Mouse (Mus musculus) adipose tissue, adult 10 weeks (tissue): ENCODE data around the gene 2610008E11Rik. TPM values are rescaled to one million over a fixed set of nuclear protein-coding genes. Genes with fewer than 3 reads are reported as not detected.

Source experiments
- polyA plus RNA-seq: library from polyadenylated mRNA; stranded (reverse); fragments of 350-450 nt; fragmentation: Illumina TruSeq; extraction: RNeasy Lipid Tissue Mini Kit (QIAGEN cat#74804); gene quantifications from one replicate; pipeline ENCODE4 v1.2.3, GENCODE M21; 2014; ENCODE audit warnings: low read depth, low replicate concordance

The 2610008E11Rik gene
- polyA plus RNA-seq: 15.1 TPM

GRCm38 (mm10) chr10:79097161-79097754 is at the start of gene 2610008E11Rik:
TSS of gene 2610008E11Rik (minus strand) at chr10:79097600.

GRCm38 (mm10) chr10:79028441-79028840 is 69.0 kb downstream of the 2610008E11Rik start, which contains the start of gene Olfr57:
TSS of gene Olfr57 (plus strand) at chr10:79028741.

Other genes starting within 250 kb of the 2610008E11Rik start
- gene Olfr1356, start 245.4 kb downstream of the 2610008E11Rik start, polyA plus RNA-seq: not detected
- gene Olfr1355, start 222.1 kb downstream of the 2610008E11Rik start, polyA plus RNA-seq: not detected
- not detected for gene Olfr1354, start 184.4 kb downstream of the 2610008E11Rik start, polyA plus RNA-seq
- not detected for gene Olfr8, start 147.0 kb downstream of the 2610008E11Rik start, polyA plus RNA-seq
- gene Olfr1353, start 134.3 kb downstream of the 2610008E11Rik start, polyA plus RNA-seq: not detected
- not detected for gene Olfr1352, start 116.5 kb downstream of the 2610008E11Rik start, polyA plus RNA-seq
- not detected for gene Olfr1351, start 85.1 kb downstream of the 2610008E11Rik start, polyA plus RNA-seq
- not detected for gene Olfr57, start 68.9 kb downstream of the 2610008E11Rik start, polyA plus RNA-seq
- not detected for gene Vmn2r80, start 51.2 kb upstream of the 2610008E11Rik start, polyA plus RNA-seq
- not detected for gene Vmn2r81, start 150.1 kb upstream of the 2610008E11Rik start, polyA plus RNA-seq